Mouse (Mus musculus) liver, embryonic 14.5 days (tissue): ENCODE measurements around the gene 4931422A03Rik. TPM values are rescaled to one million over a fixed set of nuclear protein-coding genes. Genes with fewer than 3 reads are reported as not detected.
"Not testable (repeated sequence)": the region's sequence is repeated elsewhere in the genome, so short reads cannot be mapped to it uniquely, and the experiment has no call there.

Experiments
- ATAC-seq: fragments of 200-750 bp; cut with Nextera tagmentation; 2 replicates; pipeline ENCODE4 v1.8.0; 2017; ENCODE audit warnings: moderate number of reproducible peaks, mild to moderate bottlenecking, moderate library complexity; ENCODE audit not compliant: insufficient read depth
- DNase-seq, 3 experiments: peaks; one replicate each; pipeline ENCODE4 v3.0.0-alpha.2; 2012 to 2013; ENCODE audit warnings: low read depth in 3 of 3, low spot score in 3 of 3
- H3K27ac ChIP-seq: fragments of 300-500 bp; sonication (generic); 2 replicates; pipeline ENCODE4 v1.5.1; 2014; ENCODE audit warnings: moderate library complexity, mild to moderate bottlenecking, control low read depth, inconsistent platforms
- H3K27me3 ChIP-seq: fragments of 300-500 bp; sonication (generic); 2 replicates; pipeline ENCODE4 v1.6.1; 2014; ENCODE audit warnings: mild to moderate bottlenecking, low read length, moderate library complexity; ENCODE audit not compliant: control insufficient read depth, insufficient read depth
- H3K36me3 ChIP-seq: fragments of 300-500 bp; sonication (generic); replicated peaks from 2 replicates; pipeline ENCODE4 v1.6.1; 2014; ENCODE audit warnings: low read depth; ENCODE audit not compliant: control insufficient read depth, insufficient read depth
- H3K4me1 ChIP-seq, 2 experiments: fragments of 200-500 bp in 1 of 2; fragments of 300-500 bp in 1 of 2; sonication (generic) in 1 of 2; replicated peaks; 2 replicates each; pipeline ENCODE4 v1.6.1; 2012 to 2014; ENCODE audit warnings: antibody characterized with exemption in 1 of 2, inconsistent platforms in 1 of 2, low read length in 1 of 2; ENCODE audit not compliant: control insufficient read depth in 2 of 2, insufficient read depth in 2 of 2
- H3K4me2 ChIP-seq: fragments of 300-500 bp; sonication (generic); 2 replicates; pipeline ENCODE4 v1.6.1; 2014; ENCODE audit warnings: low read depth, mild to moderate bottlenecking, control low read depth, moderate library complexity
- H3K4me3 ChIP-seq, 2 experiments: fragments of 200-500 bp in 1 of 2; fragments of 300-500 bp in 1 of 2; sonication (generic) in 1 of 2; 2 replicates each; pipeline ENCODE4 v1.5.1; 2012 to 2014; ENCODE audit warnings: low read depth in 2 of 2, low read length in 2 of 2, mild to moderate bottlenecking in 2 of 2, control low read depth in 1 of 2, inconsistent platforms in 1 of 2, moderate library complexity in 1 of 2; ENCODE audit not compliant: insufficient read depth in 1 of 2
- H3K9ac ChIP-seq: fragments of 300-500 bp; sonication (generic); replicated peaks from 2 replicates; pipeline ENCODE4 v1.6.1; 2014; ENCODE audit warnings: mild to moderate bottlenecking, control low read depth, moderate library complexity
- H3K9me3 ChIP-seq: fragments of 300-500 bp; sonication (generic); 2 replicates; pipeline ENCODE4 v1.6.1; 2016; ENCODE audit warnings: low read length, mixed read lengths; ENCODE audit not compliant: control insufficient read depth
- CTCF ChIP-seq: IDR thresholded peaks from 2 replicates; pipeline ENCODE4 v1.5.1; 2016; ENCODE audit warnings: antibody characterized with exemption, low read depth, control low read depth
- EP300 ChIP-seq: IDR thresholded peaks from 2 replicates; pipeline ENCODE4 v1.6.1; 2016; ENCODE audit warnings: antibody characterized with exemption, low read depth
- WGBS: fragments of 180-500 bp; shearing (Covaris S2); extraction: QIAGEN DNeasy Blood & Tissue Kit; methylation state at CpG from one replicate; pipeline ENCODE4 v1.1.7; 2014; ENCODE audit not compliant: insufficient replicate concordance; 5-methylcytosine and 5-hydroxymethylcytosine counted together
- polyA plus RNA-seq, 2 experiments: library from polyadenylated mRNA; depleted of rRNA in 1 of 2; stranded (reverse) in 1 of 2; unstranded in 1 of 2; fragments of >200 nt; fragmentation: Nextera tagmentation in 1 of 2; extraction: Ambion mirVana in 1 of 2; gene quantifications; 2 replicates each; pipeline versions ENCODE4 v1.2.1 to v1.2.3; 2012 to 2014

The 4931422A03Rik gene
- not detected in 2 replicates for polyA plus RNA-seq (2012; rRNA removed)
- polyA plus RNA-seq (2014; fragmentation: Nextera tagmentation; extraction: Ambion mirVana): 0.52 and 0.86 TPM in 2 replicates

DNA sequence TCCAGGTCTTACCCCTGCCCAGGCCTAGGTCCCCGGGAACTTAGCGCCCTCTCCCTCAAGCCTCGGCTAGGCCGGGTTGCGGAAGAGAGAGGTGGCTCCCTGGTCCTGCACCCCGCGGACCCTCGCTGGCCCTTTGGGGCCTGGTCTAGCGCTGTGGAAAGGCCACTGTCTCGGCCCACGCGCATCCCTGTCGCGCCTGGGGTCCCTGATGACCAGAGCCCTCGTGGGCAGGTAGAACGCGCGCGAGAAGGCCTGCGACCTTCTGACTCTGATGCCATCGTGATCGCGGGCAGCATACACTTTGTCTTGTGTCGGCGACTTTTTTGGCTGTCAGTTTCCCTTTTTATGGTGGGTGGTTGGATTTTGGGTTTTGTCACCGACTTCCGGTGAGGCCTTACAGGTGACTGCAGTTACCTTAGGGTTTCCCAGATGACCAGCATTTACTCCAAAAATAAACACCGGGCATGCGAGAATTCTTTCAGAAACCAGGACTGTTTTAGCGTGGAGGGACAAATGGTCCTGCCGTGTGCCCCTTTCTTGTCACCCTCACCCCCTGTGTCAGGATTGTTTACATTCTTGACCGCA lies at the start of gene 4931422A03Rik:
TSS of gene 4931422A03Rik (minus strand) at position 223 of the 585 bp plus-strand sequence.
- Histone ChIP-seq H3K36me3 (peaks cover 12% of the 10 kb centered on the region), H3K9ac (peak within 1 kb of the TSS; percentile 94), H3K27ac (peak within 1 kb of the TSS; percentile 80), H3K4me3 (peak within 1 kb of the TSS; percentile 82 to 91), H3K4me1 (peaks cover 14 to 17% of the 10 kb centered on the region in 2 experiments), H3K4me2 (peak within 1 kb of the TSS; percentile 77), H3K9me3 (no peaks in the 10 kb centered on the region), H3K27me3 (no peaks in the 10 kb centered on the region)
- DNase-seq (no peak), ATAC-seq (peak; percentile 49; the same call in 1 of the 2 replicates)
- WGBS: under 1% methylated on average over 32 of the region's 32 CpGs
- TF ChIP-seq CTCF (no peak), EP300 (no peak)

DNA sequence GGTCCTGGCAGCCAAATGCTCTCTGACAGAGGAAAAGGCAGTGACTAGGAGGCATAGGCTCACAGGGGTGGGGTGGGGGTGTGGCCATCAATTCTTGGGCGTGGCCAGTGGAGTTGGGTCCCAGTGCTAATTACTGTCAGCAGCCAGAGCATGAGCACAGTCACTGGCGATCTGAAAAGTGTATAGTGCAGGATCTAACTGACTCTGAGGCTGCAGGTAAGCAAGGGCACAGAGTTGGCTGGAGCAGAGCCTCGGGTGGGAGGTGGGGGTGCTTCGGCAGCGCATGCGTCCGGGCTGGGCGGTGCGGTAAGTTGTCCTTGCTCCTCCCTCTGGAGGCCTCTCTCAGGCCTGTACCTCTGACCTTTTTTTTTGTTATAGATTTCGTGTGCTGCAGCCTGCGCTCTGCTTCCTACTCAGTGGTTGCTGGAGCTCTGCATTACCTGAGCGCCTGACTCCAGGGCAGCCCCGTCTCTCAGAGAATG lies 41.6 kb upstream of the 4931422A03Rik start, which contains the start of gene Cd59b:
TSS of gene Cd59b (plus strand) at position 146 of the 482 bp plus-strand sequence.
- ATAC-seq: peak; percentile 95
- H3K27me3 ChIP-seq: no peaks in the 10 kb centered on the region
- 10% methylated on average over 13 of the region's 13 CpGs for WGBS
- H3K4me1 ChIP-seq: peaks cover 14 to 30% of the 10 kb centered on the region in 2 experiments
- no peaks in the 10 kb centered on the region for H3K9me3 ChIP-seq
- H3K9ac ChIP-seq: peak within 1 kb of the TSS; percentile 60
- no peak for TF ChIP-seq EP300
- TF ChIP-seq CTCF: peak; percentile 32; the same call in 1 of the 2 replicates
- H3K4me2 ChIP-seq: peak within 1 kb of the TSS; percentile 72
- peak within 1 kb of the TSS; percentile 58 to 98 for H3K4me3 ChIP-seq
- peak within 1 kb of the TSS; percentile 75 for H3K27ac ChIP-seq
- no peaks in the 10 kb centered on the region for H3K36me3 ChIP-seq
- peak in 1 of 3 experiments; percentile 74 for DNase-seq

DNA sequence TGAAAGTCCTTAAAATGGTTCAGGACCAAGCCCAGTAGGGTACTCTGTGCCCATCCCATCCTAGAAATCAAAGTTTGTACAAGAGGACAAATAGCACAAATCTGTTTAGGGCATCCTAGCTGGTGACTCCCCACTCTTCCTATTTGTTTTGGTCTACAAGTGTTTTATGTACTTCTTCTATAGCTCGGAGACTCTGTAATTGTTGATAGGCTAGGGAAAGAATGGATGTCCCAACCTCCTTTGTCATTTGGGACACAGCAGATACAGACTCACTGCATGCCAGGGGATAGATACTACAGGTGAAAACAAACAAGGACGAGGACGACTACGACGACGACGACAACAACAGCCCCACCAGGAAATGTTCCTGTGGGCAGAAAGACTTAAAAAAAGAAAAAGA lies 40.3 kb upstream of the 4931422A03Rik start, which contains the start of gene Gm10799:
TSS of gene Gm10799 (minus strand) at position 101 of the 400 bp plus-strand sequence.
- WGBS: 32% methylated on average over 7 of the region's 7 CpGs
- Histone ChIP-seq H3K4me1 (peaks cover 22 to 40% of the 10 kb centered on the region in 2 experiments), H3K27ac (peak within 1 kb of the TSS; percentile 25; the same call in 1 of the 2 replicates), H3K4me2 (peak within 1 kb of the TSS; percentile 72)
- H3K27me3 ChIP-seq, H3K36me3 ChIP-seq, DNase-seq, ATAC-seq, H3K9me3 ChIP-seq, H3K9ac ChIP-seq, H3K4me3 ChIP-seq: not testable (repeated sequence)

DNA sequence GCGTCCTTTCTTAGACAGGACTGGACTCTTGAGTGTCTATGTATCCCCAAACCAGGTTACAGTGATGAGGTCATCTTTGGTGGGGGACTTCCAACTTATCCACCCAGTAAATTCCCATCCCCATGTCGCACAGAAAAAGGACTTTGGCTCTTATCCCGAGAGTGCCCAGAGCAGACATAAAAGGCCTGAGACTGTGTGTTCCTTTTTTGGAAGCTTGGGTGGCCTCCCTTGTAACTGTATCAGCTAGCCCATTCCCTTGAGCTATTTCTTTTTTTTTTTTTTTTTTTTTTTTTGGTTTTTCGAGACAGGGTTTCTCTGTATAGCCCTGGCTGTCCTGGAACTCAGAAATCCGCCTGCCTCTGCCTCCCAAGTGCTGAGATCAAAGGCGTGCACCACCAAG lies 37.4 kb upstream of the 4931422A03Rik start, which contains the start of gene Gm10912:
TSS of gene Gm10912 (plus strand) at position 301 of the 400 bp plus-strand sequence.
- ATAC-seq, H3K9me3 ChIP-seq, H3K9ac ChIP-seq, H3K27ac ChIP-seq, DNase-seq, H3K4me2 ChIP-seq, H3K4me3 ChIP-seq, H3K27me3 ChIP-seq: not testable (repeated sequence)
- peaks cover 22 to 40% of the 10 kb centered on the region in 2 experiments for H3K4me1 ChIP-seq
- peaks cover 15% of the 10 kb centered on the region for H3K36me3 ChIP-seq
- WGBS: 78% methylated on average over 6 of the region's 6 CpGs

DNA sequence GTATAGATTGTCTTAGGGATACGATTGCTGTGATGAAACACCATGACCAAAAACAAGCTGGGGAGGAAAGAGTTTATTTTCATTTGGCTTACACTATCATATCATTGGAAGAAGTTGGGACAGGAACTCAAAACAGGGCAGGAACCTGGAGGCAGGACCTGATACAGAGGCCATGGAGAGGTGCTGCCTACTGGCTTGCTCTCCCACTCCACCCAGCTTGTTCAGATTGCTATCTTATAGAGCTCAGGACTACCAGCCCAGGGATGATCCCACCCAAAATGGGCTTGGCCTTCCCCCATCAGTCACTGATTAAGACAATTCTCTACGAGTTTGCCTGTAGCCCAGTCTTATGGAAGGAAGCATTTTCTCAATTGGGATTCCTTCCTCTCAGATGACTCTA lies 36.0 kb upstream of the 4931422A03Rik start:
- Histone ChIP-seq H3K4me2 (no peak overlapping the region), H3K36me3 (peaks cover 24% of the 10 kb centered on the region), H3K4me3 (no peak overlapping the region), H3K9ac (no peak overlapping the region), H3K27ac (no peak overlapping the region), H3K27me3 (no peaks in the 10 kb centered on the region), H3K9me3 (no peaks in the 10 kb centered on the region), H3K4me1 (peaks cover 12 to 27% of the 10 kb centered on the region in 2 experiments)
- no peak for TF ChIP-seq CTCF
- no peak for TF ChIP-seq EP300
- DNase-seq (peak in 1 of 3 experiments; percentile 37), ATAC-seq (peak; percentile 70)
- whole genome bisulfite sequencing: 52% methylated on average over 2 of the region's 2 CpGs
